Mouse (Mus musculus) liver, adult (tissue): Measurements from ENCODE around the gene Kcnab1.

Source experiments
- GATA4 ChIP-seq: IDR thresholded peaks from 2 replicates; pipeline ENCODE4 v1.6.1; 2014; ENCODE audit warnings: mild to moderate bottlenecking, low read length; ENCODE audit not compliant: insufficient replicate concordance

Kcnab1 gene

GRCm38 (mm10) chr3:65365921-65366710 is 256.9 kb downstream of the Kcnab1 start:
- no peak for TF ChIP-seq GATA4

DNA sequence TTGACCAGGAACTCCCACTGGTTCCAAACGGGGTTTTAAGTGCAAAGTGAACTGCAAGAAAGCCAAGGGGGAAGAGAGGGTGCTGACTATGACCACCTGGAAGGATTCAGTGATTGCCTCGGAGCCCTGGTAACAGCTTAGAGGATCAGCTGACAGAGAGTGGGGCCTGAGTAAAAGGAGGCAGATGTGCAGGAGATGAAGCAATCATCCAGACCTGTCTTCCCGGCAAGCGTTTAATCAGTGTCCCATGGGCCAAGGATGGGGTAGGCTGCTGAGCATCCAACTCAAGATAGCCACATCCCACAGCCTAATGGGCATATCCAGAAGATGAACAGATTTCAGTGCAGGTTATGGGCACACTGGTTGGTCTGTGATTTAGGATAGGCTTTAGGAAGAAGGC is 258.8 kb downstream of the Kcnab1 start:
- no peak for TF ChIP-seq GATA4

DNA sequence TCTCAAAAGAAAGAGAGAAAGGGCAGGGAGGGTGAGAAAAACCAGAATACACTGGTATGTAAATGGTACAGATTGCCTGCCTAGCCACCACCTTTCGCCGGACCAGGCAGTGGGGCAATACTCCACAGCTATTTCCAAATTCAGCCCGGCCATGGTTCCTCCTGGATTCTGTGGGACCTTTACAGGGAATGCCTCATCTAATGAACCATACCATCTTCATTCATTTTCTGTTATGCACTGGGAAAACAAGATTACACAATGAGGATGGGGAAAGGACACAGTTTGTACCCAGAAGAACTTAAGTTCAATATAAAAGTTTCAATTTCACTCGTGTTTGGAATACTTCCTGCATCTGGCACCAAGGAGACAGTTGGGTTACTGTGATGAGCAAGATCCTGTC is 263.4 kb downstream of the Kcnab1 start:
- no peak for TF ChIP-seq GATA4

GRCm38 (mm10) chr3:65373594-65374182 is 264.5 kb downstream of the Kcnab1 start:
- TF ChIP-seq GATA4, result no peak

DNA sequence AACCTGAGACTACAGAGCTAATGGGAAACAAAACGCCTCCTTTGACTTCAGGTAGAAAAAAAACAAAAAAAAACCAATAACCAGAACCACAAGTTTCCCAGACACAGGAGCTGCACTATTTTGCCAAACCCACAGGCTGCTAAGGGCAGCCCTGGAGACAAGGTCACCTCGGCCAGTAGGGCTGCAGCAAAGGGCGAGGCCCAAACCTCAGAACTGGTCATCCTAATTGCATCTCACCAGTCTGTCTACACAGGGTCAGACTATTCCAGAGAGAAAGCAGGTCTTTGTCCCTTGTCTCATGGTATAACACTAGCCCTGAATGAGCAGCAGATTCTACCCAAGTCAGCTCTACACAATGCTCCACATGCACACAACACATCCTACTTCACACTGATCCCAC is 265.5 kb downstream of the Kcnab1 start:
- no peak for TF ChIP-seq GATA4

DNA sequence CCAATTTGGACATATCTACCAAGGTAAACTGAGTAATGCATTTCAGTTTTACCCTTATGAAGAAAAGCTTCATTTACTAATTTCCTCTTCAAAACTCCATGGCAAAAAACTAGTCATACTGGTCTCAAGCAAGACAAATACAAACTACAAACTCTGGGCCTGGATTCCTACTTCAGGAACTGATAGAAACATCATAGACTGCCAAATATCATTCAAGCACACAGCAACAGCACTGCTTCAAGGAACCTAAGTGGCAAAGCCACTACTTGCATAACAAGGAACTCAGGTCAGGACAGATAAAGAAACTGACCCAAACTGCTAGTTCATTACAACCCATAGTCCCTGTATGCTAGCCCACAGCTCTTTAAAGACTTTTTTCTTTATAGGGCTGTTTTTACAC is 269.5 kb downstream of the Kcnab1 start:
- no peak for TF ChIP-seq GATA4

DNA sequence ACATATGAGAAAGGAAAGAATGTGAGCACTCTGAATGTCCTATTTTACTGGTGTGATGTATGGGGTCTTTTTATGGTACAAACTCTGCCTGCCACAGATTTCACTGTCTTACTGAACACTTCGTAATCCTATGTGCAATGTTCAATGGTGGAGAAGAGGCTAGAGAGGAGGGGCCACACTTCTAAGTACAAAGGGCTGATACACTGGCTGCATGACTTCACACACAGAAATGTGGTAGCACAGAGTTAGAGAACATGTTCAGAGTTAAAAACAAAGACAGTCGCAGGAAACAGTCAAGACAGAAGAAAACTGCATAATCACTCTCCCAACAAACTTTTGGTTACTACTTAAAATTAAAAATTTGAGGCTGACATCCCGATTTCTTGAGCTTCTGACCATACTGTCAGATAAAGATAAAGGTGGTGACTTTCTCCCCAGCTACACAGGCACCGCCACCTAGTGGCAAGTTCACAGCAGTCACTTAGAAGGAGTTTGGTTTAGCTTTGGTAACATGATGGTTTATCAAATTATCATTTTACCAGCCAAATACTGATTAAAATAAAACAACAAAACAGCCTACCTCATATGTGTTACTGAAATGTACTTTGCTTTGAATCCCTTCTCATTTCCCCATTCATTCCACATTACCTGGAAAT is 270.8 kb downstream of the Kcnab1 start:
- TF ChIP-seq GATA4, result no peak

- no peak for TF ChIP-seq GATA4
These were observed 271.9 kb downstream of the Kcnab1 start for GRCm38 (mm10) chr3:65381094-65381493.

DNA sequence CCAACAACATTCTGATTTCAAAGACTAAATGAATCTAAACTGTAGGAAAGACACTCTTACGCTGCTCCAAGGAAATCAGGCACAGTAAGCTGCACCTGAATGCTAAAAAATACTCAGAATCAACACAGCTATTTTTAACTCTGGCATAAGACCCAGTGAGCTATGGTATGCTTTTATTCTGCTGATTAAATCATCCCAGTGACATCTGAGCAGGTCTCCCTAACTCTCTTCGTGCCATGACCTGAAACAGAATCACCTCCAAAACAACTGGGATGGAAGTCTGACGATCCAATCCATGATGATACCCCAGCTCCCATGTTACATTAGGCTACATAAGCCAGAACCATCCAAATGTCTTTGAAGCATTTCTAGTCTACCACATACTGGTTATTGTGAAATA is 275.2 kb downstream of the Kcnab1 start:
- no peak for TF ChIP-seq GATA4

DNA sequence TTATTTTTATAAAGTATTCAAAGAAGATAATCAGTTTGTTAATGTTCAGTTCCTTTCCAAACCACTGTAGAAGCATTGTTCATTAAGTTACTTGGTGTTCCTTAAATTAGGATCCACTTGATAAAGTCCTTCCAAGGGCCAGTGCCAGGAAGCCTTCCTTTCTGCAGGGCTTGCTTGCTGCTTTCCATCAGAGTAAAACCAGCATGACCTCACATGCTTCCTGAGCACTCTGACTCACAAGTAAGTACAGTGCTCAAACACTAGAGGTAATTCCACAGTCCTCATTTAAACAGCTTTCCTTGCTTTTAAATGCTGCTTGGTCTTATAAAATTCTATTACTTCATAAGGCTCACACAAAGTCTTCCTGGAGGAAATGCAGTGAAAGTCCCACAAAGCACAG is 276.6 kb downstream of the Kcnab1 start:
- TF ChIP-seq GATA4, result no peak

- TF ChIP-seq GATA4, result no peak
These were observed 282.1 kb downstream of the Kcnab1 start for GRCm38 (mm10) chr3:65391222-65391783.

DNA sequence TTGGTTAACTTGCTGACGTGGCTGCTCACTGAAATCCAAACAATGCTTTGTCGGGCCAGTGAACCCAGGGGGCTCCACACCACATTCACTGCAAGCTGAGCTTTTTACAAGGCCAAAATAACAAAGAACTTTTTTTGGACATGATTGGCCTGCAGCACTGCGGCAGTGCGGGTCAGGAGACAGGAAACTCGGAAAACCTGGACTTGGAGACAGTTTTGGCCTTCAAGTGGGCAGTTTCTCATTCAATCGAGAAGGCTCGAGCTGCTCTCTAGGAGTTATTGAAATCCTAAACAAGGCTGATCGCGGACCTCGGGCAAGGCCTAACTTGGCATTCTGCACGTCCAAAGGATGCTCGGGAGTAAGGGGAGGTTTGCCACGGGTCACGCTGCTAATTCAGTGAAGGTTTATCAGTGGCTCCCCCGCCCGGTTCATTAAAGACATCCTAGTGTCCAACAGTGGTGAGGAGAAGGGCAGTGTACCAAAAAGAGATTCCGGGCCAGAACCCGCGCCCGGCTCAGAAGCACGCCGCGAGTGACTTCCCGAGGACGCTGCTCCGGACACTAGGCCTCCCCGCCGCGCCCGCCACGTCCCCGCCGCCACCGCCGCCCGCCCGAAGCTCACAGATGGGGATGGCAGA is 282.7 kb downstream of the Kcnab1 start:
- no peak for TF ChIP-seq GATA4

GRCm38 (mm10) chr3:65392421-65392817 is 283.2 kb downstream of the Kcnab1 start, which contains the start of gene Ssr3:
Gene Ssr3 (minus strand): TSS chr3:65392623.
- TF ChIP-seq GATA4, result peak; percentile 47; the same call in 1 of the 2 replicates

GRCm38 (mm10) chr3:65396835-65397504 is 287.8 kb downstream of the Kcnab1 start:
- TF ChIP-seq GATA4, result no peak

- TF ChIP-seq GATA4, result no peak
These were observed 288.4 kb downstream of the Kcnab1 start for GRCm38 (mm10) chr3:65397566-65397965.
